Comparison of ENCODE assay signal across 8 mouse cellular contexts in the genomic region with DNA sequence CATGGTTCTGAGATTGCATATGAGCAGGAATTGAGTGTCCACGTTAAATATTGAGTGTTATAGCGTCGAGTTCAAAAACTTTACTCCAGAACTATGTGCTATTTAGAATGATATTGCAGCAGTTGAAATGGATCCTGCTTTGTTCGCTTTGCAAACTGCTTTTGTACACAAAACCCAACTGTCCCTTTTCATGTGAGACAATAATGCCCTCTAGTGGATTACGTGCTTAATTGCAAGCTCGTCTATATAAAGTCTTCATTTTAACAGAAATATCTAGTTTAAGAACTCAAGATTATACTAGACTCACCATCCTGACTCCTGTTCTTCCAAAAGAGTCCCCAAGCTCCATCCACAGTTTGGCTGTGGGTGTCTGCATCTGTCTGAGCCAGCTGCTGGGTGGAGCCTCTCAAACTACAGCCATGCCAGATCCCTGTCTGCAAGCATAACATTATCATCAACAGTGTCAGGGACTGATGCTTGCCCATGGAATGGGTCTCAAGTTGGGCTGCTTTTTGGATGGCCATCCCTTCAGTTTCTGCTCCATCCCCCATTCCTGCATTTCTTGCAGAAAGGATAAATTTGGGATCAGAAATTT. TPM values are rescaled to one million over a fixed set of nuclear protein-coding genes. Genes with fewer than 3 reads are reported as not detected.
A peak's percentile ranks its signal among the peaks of the same experiment; 100 is the strongest.
DNase-seq lines count a peak whose midpoint lies in the region; ATAC-seq lines count a peak whose summit lies in the region.

No protein-coding gene starts in this region.

- WGBS in neural tube, embryonic 15.5 days = 5% methylated on average over 6 of the region's 6 CpGs
- 2% methylated on average over 6 of the region's 6 CpGs for WGBS in forebrain, embryonic 14.5 days
- 6% methylated on average over 6 of the region's 6 CpGs for WGBS in midbrain, embryonic 14.5 days

- H3K4me3 ChIP-seq in neural tube, embryonic 15.5 days (replicated peaks) = no peak overlapping the region
- no peak overlapping the region for H3K4me3 ChIP-seq in forebrain, embryonic 14.5 days (ENCODE audit: low read depth, low read length)
- H3K4me3 ChIP-seq in midbrain, embryonic 14.5 days (replicated peaks; ENCODE audit: low read depth, low read length) = no peak overlapping the region

- H3K4me1 ChIP-seq in neural tube, embryonic 15.5 days = peaks cover 43% of the 10 kb centered on the region
- H3K4me1 ChIP-seq in forebrain, embryonic 14.5 days (ENCODE audit: control insufficient read depth, insufficient read depth, low read length) = peaks cover 6% of the 10 kb centered on the region; the same call in 1 of the 2 replicates
- H3K4me1 ChIP-seq in midbrain, embryonic 14.5 days (ENCODE audit: control insufficient read depth, insufficient read depth, low read length) = peaks cover 10% of the 10 kb centered on the region

- H3K9ac ChIP-seq in neural tube, embryonic 15.5 days (replicated peaks) = 0 out of 2 replicates have a peak overlapping the region, but pooled peaks have one; percentile 23
- no peak overlapping the region for H3K9ac ChIP-seq in forebrain, embryonic 14.5 days (ENCODE audit: low read length)
- no peak overlapping the region for H3K9ac ChIP-seq in midbrain, embryonic 14.5 days (replicated peaks; ENCODE audit: low read length)

- H3K27me3 ChIP-seq in neural tube, embryonic 15.5 days (replicated peaks) = no peaks in the 10 kb centered on the region
- no peaks in the 10 kb centered on the region for H3K27me3 ChIP-seq in forebrain, embryonic 14.5 days (replicated peaks; ENCODE audit: control insufficient read depth, insufficient read depth, low read length)
- no peaks in the 10 kb centered on the region for H3K27me3 ChIP-seq in midbrain, embryonic 14.5 days (ENCODE audit: control insufficient read depth, insufficient read depth, low read length)

- H3K27ac ChIP-seq in neural tube, embryonic 15.5 days (replicated peaks) = peak overlapping the region; percentile 64; the same call in 1 of the 2 replicates
- peak overlapping the region; percentile 48; the same call in 1 of the 2 replicates for H3K27ac ChIP-seq in forebrain, embryonic 14.5 days (ENCODE audit: low read depth, low read length)
- no peak overlapping the region for H3K27ac ChIP-seq in midbrain, embryonic 14.5 days (replicated peaks; ENCODE audit: low read depth, low read length)

- H3K9me3 ChIP-seq in neural tube, embryonic 15.5 days (replicated peaks) = no peaks in the 10 kb centered on the region
- H3K9me3 ChIP-seq in forebrain, embryonic 14.5 days (replicated peaks; ENCODE audit: control insufficient read depth, low read length) = no peaks in the 10 kb centered on the region
- no peaks in the 10 kb centered on the region for H3K9me3 ChIP-seq in midbrain, embryonic 14.5 days (ENCODE audit: control insufficient read depth, low read length)

- ATAC-seq in neural tube, embryonic 15.5 days (ENCODE audit: low FRiP score) = no peak
- no peak for ATAC-seq in forebrain, embryonic 14.5 days
- ATAC-seq in midbrain, embryonic 14.5 days (ENCODE audit: low FRiP score, low TSS enrichment) = peak; percentile 21; the same call in 1 of the 2 replicates
- no peak for ATAC-seq in monocyte, adult 5-6 weeks (replicated peaks; ENCODE audit: insufficient number of reproducible peaks, low FRiP score, low TSS enrichment, poor library complexity, severe bottlenecking)

- H3K36me3 ChIP-seq in neural tube, embryonic 15.5 days = no peaks in the 10 kb centered on the region
- H3K36me3 ChIP-seq in forebrain, embryonic 14.5 days (ENCODE audit: control insufficient read depth, insufficient read depth, low read length) = no peaks in the 10 kb centered on the region
- H3K36me3 ChIP-seq in midbrain, embryonic 14.5 days (ENCODE audit: control insufficient read depth, insufficient read depth, low read length) = no peaks in the 10 kb centered on the region

- DNase-seq in cerebellum, adult 8-10 months = peak; percentile 28
- DNase-seq in cerebellum, postnatal 36 days = no peak
- no peak for DNase-seq in neural tube, embryonic 10.5 days (ENCODE audit: extremely low spot score, low spot score)
- peak; percentile 93 for DNase-seq in forebrain, embryonic 14.5 days (ENCODE audit: low spot score)
- peak; percentile 91 for DNase-seq in midbrain, embryonic 14.5 days
- DNase-seq in kidney, adult 11 months = no peak

- no peak overlapping the region for H3K4me2 ChIP-seq in neural tube, embryonic 15.5 days
- H3K4me2 ChIP-seq in forebrain, embryonic 14.5 days (ENCODE audit: low read length) = no peak overlapping the region
- no peak overlapping the region for H3K4me2 ChIP-seq in midbrain, embryonic 14.5 days (ENCODE audit: low read length)

RNA-seq across cellular contexts. Expression of a gene that starts 56.3 kb away (rescaled TPM):
- polyA plus RNA-seq in neural tube, embryonic 15.5 days (2015; fragmentation: Nextera tagmentation; extraction: Ambion mirVana) = 58.2 and 59.1 TPM in 2 replicates
- 131 and 182 TPM in 2 replicates for polyA plus RNA-seq in forebrain, embryonic 14.5 days (2014; fragmentation: Nextera tagmentation; extraction: Ambion mirVana)
- polyA plus RNA-seq in midbrain, embryonic 14.5 days (2014; fragmentation: Nextera tagmentation; extraction: Ambion mirVana) = 48.6 and 57.0 TPM in 2 replicates
- 246 to 301 TPM (median 285 TPM) in 3 replicates for total RNA-seq in monocyte, adult 5-6 weeks (2017)

Comparison
In these comparisons a context has a peak if more than half of its experiments do, and no peak if none do; other contexts are left out.
1. DNase-seq: peak in cerebellum, adult 8-10 months (single experiment), forebrain, embryonic 14.5 days (single experiment) and midbrain, embryonic 14.5 days (single experiment); none in cerebellum, postnatal 36 days (0 of 2), neural tube, embryonic 10.5 days (single experiment) and kidney, adult 11 months (single experiment).